Mouse (Mus musculus): ENCODE measurements around the gene Gjb4. TPM values are rescaled to one million over a fixed set of nuclear protein-coding genes. Genes with fewer than 3 reads are reported as not detected.

Gjb4 gene
- polyA plus RNA-seq (2014; fragmentation: Nextera tagmentation; extraction: Ambion mirVana), result 0.35 TPM in 1 of 2 replicates, not detected in the other

DNA sequence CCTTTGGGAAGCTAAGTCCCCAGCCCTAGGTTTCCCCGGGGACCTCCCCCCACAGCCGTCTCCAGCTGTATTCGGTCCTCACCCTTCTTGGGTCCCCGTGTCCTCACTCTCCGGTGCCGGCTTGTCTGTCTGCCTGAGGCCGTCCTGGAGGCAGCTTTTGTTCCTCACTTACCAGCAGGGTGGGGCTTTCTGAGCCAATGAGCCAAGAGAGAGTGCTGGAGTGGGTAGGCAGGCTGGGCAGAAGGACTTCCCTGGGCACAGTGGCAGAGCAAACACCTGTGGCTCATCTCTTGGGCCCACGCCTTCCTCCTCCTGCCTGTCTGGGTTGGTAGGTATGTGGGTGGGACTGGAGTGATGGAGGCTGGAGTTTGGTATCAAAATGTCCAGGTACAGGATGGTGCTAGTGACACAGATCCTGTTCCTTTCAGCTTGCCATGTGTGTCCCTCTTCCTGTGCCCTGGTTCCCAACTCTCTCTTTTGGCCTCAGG, at the start of gene Gjb4:
Gene Gjb4 (minus strand): TSS at position 131 of the 488 bp plus-strand sequence.
- Histone ChIP-seq H3K9ac (replicated peaks; ENCODE audit: low read depth, low read length) (no peak within 1 kb of the TSS), H3K27ac (ENCODE audit: low read length) (no peak within 1 kb of the TSS), H3K4me1 (ENCODE audit: control insufficient read depth, insufficient read depth, low read length) (peaks cover 7% of the 10 kb centered on the region; the same call in 1 of the 2 replicates)

DNA sequence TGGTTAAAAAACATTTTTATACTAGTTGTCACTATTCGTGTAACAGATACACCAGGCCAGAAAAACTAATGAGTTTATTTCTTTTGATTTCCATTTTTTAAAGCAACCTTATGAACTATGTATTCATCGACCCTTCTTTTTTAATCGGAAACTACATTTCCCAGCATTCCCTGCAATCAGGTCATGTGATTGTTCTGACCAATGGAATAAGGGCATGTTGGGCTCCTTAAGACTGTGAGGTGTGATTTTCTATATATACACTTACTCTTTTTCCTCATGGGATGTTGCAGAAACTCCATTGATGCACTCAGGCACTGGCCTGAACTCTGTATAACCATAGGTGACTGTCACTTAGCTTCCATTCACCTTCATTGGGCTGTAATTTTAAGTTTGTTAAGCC, 48.7 kb upstream of the Gjb4 start:
- Histone ChIP-seq H3K27me3 (ENCODE audit: control insufficient read depth, insufficient read depth, low read length) (no peaks in the 10 kb centered on the region), H3K9me3 (ENCODE audit: control insufficient read depth, low read depth, low read length) (no peaks in the 10 kb centered on the region), H3K4me1 (ENCODE audit: control insufficient read depth, insufficient read depth, low read length) (no peaks in the 10 kb centered on the region), H3K4me3 (ENCODE audit: low read depth, low read length) (no peak overlapping the region), H3K4me2 (replicated peaks; ENCODE audit: low read depth, low read length) (no peak overlapping the region), H3K9ac (replicated peaks; ENCODE audit: low read depth, low read length) (no peak overlapping the region), H3K36me3 (ENCODE audit: control insufficient read depth, insufficient read depth, low read length) (no peaks in the 10 kb centered on the region), H3K27ac (ENCODE audit: low read length) (no peak overlapping the region)
- ATAC-seq (ENCODE audit: insufficient number of reproducible peaks, insufficient read depth, low FRiP score, low read depth), result no peak
- WGBS, result 69% methylated on average over 3 of the region's 3 CpGs

More for the DNA sequence above, at the start of gene Gjb4:
- 45% methylated on average over 8 of the region's 8 CpGs for WGBS
- no peak for ATAC-seq (ENCODE audit: insufficient number of reproducible peaks, insufficient read depth, low FRiP score, low read depth)
- Histone ChIP-seq H3K36me3 (ENCODE audit: control insufficient read depth, insufficient read depth, low read length) (no peaks in the 10 kb centered on the region), H3K4me3 (ENCODE audit: low read depth, low read length) (no peak within 1 kb of the TSS), H3K4me2 (replicated peaks; ENCODE audit: low read depth, low read length) (no peak within 1 kb of the TSS), H3K9me3 (ENCODE audit: control insufficient read depth, low read depth, low read length) (no peaks in the 10 kb centered on the region), H3K27me3 (ENCODE audit: control insufficient read depth, insufficient read depth, low read length) (no peaks in the 10 kb centered on the region)

GRCm38 (mm10) chr4:127402166-127402565, 48.3 kb upstream of the Gjb4 start:
- H3K27ac ChIP-seq (ENCODE audit: low read length), result no peak overlapping the region
- no peaks in the 10 kb centered on the region for H3K36me3 ChIP-seq (ENCODE audit: control insufficient read depth, insufficient read depth, low read length)
- H3K27me3 ChIP-seq (ENCODE audit: control insufficient read depth, insufficient read depth, low read length), result no peaks in the 10 kb centered on the region
- H3K4me3 ChIP-seq (ENCODE audit: low read depth, low read length), result no peak overlapping the region
- no peak for ATAC-seq (ENCODE audit: insufficient number of reproducible peaks, insufficient read depth, low FRiP score, low read depth)
- no peaks in the 10 kb centered on the region for H3K9me3 ChIP-seq (ENCODE audit: control insufficient read depth, low read depth, low read length)
- no peak overlapping the region for H3K4me2 ChIP-seq (replicated peaks; ENCODE audit: low read depth, low read length)
- H3K4me1 ChIP-seq (ENCODE audit: control insufficient read depth, insufficient read depth, low read length), result no peaks in the 10 kb centered on the region
- WGBS, result 84% methylated on average over 4 of the region's 4 CpGs
- no peak overlapping the region for H3K9ac ChIP-seq (replicated peaks; ENCODE audit: low read depth, low read length)

DNA sequence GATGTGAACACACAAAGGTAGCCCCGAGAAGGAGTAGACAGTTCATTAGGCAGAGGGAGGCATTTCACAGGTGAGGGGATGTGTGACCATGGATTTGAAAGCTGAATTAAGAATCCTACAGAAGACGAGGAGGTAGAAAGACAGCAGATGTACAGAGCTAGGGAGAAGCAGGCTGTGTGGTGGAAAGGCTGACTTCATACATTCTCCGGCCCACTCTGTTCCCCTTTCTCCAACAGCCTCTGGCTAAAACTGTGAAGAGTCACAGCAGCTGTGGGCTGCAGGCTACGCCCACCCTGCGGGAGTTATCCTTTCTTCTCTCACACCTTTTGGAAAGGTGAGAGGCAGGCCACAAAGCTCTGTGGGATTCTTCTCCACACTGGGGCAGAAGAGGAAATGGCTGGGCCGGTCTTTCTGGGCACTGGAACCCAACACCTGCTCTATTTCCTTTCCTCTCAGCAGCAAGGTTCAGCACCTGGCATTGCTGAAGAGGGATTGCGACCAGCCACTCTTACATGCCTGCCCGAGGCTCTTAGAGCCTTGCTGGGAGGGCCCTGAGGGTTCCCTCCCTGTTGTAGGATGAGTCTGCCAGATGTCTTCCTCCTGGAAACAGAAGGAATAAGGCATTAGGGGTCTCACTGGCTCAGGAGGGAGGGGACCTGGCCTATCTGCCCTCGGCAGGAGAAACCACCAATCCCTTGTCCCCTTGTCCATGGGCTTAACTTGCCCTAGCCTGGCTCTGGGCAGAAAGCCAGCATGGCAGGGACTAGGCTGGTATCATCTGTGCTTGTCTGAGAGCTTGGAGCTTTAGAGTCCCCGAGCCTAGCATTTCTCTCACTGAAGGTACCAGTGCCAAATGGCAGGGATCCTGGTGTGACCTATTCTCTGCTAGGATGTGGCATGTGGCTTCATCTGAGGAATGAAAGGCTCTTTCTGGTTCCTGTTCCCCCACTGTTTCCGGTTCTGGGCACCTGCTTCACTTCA, 46.6 kb upstream of the Gjb4 start:
- H3K27ac ChIP-seq (ENCODE audit: low read length), result no peak overlapping the region
- H3K4me2 ChIP-seq (replicated peaks; ENCODE audit: low read depth, low read length), result no peak overlapping the region
- H3K27me3 ChIP-seq (ENCODE audit: control insufficient read depth, insufficient read depth, low read length), result no peaks in the 10 kb centered on the region
- no peak overlapping the region for H3K9ac ChIP-seq (replicated peaks; ENCODE audit: low read depth, low read length)
- no peaks in the 10 kb centered on the region for H3K4me1 ChIP-seq (ENCODE audit: control insufficient read depth, insufficient read depth, low read length)
- H3K36me3 ChIP-seq (ENCODE audit: control insufficient read depth, insufficient read depth, low read length), result no peaks in the 10 kb centered on the region
- H3K4me3 ChIP-seq (ENCODE audit: low read depth, low read length), result no peak overlapping the region
- 52% methylated on average over 11 of the region's 11 CpGs for WGBS
- ATAC-seq (ENCODE audit: insufficient number of reproducible peaks, insufficient read depth, low FRiP score, low read depth), result no peak
- no peaks in the 10 kb centered on the region for H3K9me3 ChIP-seq (ENCODE audit: control insufficient read depth, low read depth, low read length)

GRCm38 (mm10) chr4:127395591-127395990, 41.7 kb upstream of the Gjb4 start:
- Histone ChIP-seq H3K27ac (ENCODE audit: low read length) (no peak overlapping the region), H3K4me2 (replicated peaks; ENCODE audit: low read depth, low read length) (no peak overlapping the region), H3K4me1 (ENCODE audit: control insufficient read depth, insufficient read depth, low read length) (no peaks in the 10 kb centered on the region), H3K27me3 (ENCODE audit: control insufficient read depth, insufficient read depth, low read length) (no peaks in the 10 kb centered on the region), H3K36me3 (ENCODE audit: control insufficient read depth, insufficient read depth, low read length) (no peaks in the 10 kb centered on the region), H3K9ac (replicated peaks; ENCODE audit: low read depth, low read length) (no peak overlapping the region), H3K9me3 (ENCODE audit: control insufficient read depth, low read depth, low read length) (no peaks in the 10 kb centered on the region), H3K4me3 (ENCODE audit: low read depth, low read length) (no peak overlapping the region)
- 49% methylated on average over 4 of the region's 4 CpGs for WGBS
- no peak for ATAC-seq (ENCODE audit: insufficient number of reproducible peaks, insufficient read depth, low FRiP score, low read depth)

DNA sequence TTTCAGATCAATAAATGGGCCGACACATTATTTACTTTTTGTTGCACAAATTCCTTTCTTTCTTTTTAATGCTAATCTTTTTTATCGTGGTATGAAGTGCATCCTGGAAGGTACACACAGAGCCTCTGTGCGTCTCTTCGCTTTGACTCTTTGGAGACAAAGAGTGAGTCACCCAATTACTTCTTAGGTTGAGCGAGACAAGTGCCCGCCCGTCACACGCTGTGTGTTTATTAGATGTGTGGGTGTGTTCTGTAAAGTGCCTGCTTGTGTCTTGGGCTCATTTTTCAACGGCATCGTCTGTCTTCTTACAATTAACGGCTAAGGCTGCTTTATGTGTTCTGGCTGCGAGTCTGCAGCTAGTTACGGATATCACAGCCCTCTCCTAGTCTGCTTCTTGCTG, 35.8 kb upstream of the Gjb4 start:
- no peak for ATAC-seq (ENCODE audit: insufficient number of reproducible peaks, insufficient read depth, low FRiP score, low read depth)
- 9% methylated on average over 13 of the region's 13 CpGs for WGBS
- no peak overlapping the region for H3K4me2 ChIP-seq (replicated peaks; ENCODE audit: low read depth, low read length)
- H3K27me3 ChIP-seq (ENCODE audit: control insufficient read depth, insufficient read depth, low read length), result no peaks in the 10 kb centered on the region
- H3K9me3 ChIP-seq (ENCODE audit: control insufficient read depth, low read depth, low read length), result no peaks in the 10 kb centered on the region
- no peak overlapping the region for H3K4me3 ChIP-seq (ENCODE audit: low read depth, low read length)
- no peaks in the 10 kb centered on the region for H3K36me3 ChIP-seq (ENCODE audit: control insufficient read depth, insufficient read depth, low read length)
- no peaks in the 10 kb centered on the region for H3K4me1 ChIP-seq (ENCODE audit: control insufficient read depth, insufficient read depth, low read length)
- H3K9ac ChIP-seq (replicated peaks; ENCODE audit: low read depth, low read length), result no peak overlapping the region
- no peak overlapping the region for H3K27ac ChIP-seq (ENCODE audit: low read length)

DNA sequence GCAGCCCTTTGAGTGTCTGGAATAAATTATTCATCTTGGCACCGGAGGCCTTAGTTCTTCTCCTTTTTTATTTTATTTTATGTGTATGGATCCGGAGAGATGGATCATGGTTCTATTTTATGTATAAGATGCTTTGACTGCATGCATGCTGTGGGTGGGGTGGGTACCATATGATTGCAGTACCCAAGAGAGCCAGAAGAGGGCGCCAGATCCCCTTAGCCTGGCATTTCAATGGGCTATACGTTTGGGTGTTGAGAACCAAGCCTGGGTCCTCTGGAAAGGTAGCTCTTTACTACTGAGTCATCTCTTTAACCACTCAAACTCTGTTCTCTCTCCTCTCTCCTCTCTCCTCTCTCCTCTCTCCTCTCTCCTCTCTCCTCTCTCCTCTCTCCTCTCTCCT, 23.5 kb upstream of the Gjb4 start:
- H3K4me1 ChIP-seq (ENCODE audit: control insufficient read depth, insufficient read depth, low read length), result peaks cover 12% of the 10 kb centered on the region
- no peaks in the 10 kb centered on the region for H3K9me3 ChIP-seq (ENCODE audit: control insufficient read depth, low read depth, low read length)
- H3K4me3 ChIP-seq (ENCODE audit: low read depth, low read length), result no peak overlapping the region
- no peaks in the 10 kb centered on the region for H3K36me3 ChIP-seq (ENCODE audit: control insufficient read depth, insufficient read depth, low read length)
- WGBS, result 35% methylated on average over 4 of the region's 4 CpGs
- ATAC-seq (ENCODE audit: insufficient number of reproducible peaks, insufficient read depth, low FRiP score, low read depth), result no peak
- no peak overlapping the region for H3K27ac ChIP-seq (ENCODE audit: low read length)
- no peaks in the 10 kb centered on the region for H3K27me3 ChIP-seq (ENCODE audit: control insufficient read depth, insufficient read depth, low read length)
- no peak overlapping the region for H3K4me2 ChIP-seq (replicated peaks; ENCODE audit: low read depth, low read length)
- no peak overlapping the region for H3K9ac ChIP-seq (replicated peaks; ENCODE audit: low read depth, low read length)

GRCm38 (mm10) chr4:127375541-127376177, 21.8 kb upstream of the Gjb4 start:
- Histone ChIP-seq H3K9ac (replicated peaks; ENCODE audit: low read depth, low read length) (no peak overlapping the region), H3K27ac (ENCODE audit: low read length) (no peak overlapping the region), H3K36me3 (ENCODE audit: control insufficient read depth, insufficient read depth, low read length) (no peaks in the 10 kb centered on the region), H3K9me3 (ENCODE audit: control insufficient read depth, low read depth, low read length) (no peaks in the 10 kb centered on the region), H3K4me2 (replicated peaks; ENCODE audit: low read depth, low read length) (no peak overlapping the region), H3K4me3 (ENCODE audit: low read depth, low read length) (no peak overlapping the region), H3K4me1 (ENCODE audit: control insufficient read depth, insufficient read depth, low read length) (peaks cover 18% of the 10 kb centered on the region), H3K27me3 (ENCODE audit: control insufficient read depth, insufficient read depth, low read length) (no peaks in the 10 kb centered on the region)
- whole genome bisulfite sequencing, result 83% methylated on average over 17 of the region's 17 CpGs
- no peak for ATAC-seq (ENCODE audit: insufficient number of reproducible peaks, insufficient read depth, low FRiP score, low read depth)
